Mouse (Mus musculus) hindlimb bud, embryonic 11.5 days (tissue): ENCODE data around the gene Slc44a5.
"Not testable (repeated sequence)": the region's sequence is repeated elsewhere in the genome, so short reads cannot be mapped to it uniquely, and the experiment has no call there.

Experiments used
- DNase-seq: peaks from one replicate; pipeline ENCODE4 v3.0.0-alpha.2; 2012; ENCODE audit warnings: low read depth, low spot score; ENCODE audit errors: extremely low spot score

The Slc44a5 gene

DNA sequence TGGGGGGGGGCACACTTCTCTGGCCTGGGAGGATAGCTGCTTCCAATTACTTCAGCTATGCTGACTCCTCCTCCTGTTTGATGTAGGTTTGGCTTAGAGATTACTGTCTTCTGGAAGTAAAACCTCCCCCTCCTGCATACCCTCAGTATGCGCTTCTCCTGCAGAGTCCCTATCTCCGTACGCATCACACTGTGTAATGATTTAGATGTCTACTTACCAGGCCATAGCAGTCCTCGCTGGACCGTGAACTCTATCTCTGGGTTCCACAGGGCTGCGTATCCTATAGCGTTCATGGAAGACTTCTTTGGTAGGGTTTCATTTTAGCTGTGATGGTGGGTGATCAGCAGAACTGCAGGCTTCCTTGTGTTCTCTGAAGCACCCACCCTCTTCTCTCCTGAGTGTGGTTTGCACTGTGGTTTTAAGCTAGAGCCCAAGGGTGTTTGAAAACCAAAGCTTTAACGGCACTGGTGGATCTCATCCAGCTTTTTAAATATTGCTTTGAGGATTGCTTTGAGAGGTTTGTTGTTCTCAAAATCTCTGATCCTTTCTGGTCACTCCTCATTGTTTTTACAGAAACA, 120.6 kb downstream of the Slc44a5 start:
- DNase-seq: no peak

DNA sequence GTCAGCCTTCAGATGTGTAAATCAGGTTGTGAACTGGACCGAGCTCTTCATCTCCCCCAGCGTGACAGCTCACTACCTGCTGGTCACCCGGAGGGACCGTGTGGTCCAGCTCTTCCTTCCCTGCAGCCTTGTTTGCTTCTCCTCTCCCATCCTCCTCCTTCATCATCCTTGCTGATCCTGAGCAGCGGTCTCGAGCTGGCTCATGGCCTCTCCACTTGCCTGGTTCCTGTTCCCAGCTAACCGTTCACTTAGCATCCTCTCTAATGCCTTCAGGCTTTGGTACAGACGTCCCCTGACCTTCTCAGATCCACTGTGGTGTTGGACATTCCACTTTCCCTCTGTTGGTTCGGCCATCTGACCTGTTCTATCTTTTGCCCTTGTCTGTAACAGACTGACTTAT, 128.4 kb downstream of the Slc44a5 start:
- no peak for DNase-seq

DNA sequence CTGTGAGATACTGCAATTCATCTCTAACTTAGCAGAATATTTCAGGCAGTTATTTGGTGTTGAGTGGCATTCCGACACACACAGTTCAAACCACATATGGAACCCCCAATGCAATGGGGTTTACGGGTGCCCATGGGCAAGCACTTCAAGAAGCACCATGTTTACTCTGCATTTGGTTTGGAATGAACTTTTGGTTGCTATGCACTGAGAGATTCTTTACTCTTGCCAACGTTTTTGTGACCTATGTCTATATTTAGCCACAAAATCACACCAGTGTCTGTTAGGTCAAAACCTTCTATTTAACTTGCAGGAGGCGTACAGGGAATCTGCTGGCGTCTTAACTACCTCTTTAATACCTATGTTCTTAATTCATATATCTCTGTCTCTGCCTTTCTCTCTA, 137.3 kb downstream of the Slc44a5 start:
- no peak for DNase-seq

DNA sequence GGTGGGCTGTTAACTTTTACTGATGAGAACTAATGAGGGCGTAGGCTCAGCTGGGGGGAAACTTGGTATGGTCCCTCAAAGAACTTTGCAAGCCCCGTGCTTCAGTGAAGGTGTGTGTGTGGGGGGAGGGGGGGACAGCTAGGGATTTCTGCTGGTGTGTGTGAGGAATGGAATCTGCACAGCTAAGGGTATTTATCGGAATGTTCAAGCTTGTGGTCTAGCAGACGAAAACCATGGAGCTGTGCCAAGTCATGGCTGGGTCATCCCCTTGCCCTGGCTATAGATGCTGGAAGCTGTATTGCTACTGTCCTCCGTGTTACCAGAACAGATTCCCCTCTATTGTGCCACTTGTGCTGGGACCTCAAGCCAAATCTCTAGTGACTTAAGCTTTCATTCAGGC, 138.0 kb downstream of the Slc44a5 start:
- DNase-seq: no peak

DNA sequence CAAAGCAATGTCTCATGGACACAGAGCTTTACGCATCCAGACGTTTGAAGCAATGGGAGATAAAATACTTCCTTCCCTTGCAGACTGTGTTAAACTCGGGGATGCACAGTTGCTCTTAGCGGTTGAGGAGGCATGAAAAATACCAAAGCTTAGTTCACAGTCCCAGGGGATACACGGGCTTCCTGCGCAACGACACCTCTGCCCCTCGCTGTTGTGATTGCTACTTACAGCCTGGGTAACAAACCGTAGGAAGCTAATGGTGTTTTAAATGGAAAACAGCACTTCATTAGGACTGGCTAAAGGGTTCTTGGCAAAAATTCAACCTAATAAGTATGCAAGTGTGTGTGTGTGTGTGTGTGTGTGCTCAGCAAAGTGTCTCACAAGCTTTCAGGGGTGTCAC, 141.8 kb downstream of the Slc44a5 start:
- DNase-seq: no peak

DNA sequence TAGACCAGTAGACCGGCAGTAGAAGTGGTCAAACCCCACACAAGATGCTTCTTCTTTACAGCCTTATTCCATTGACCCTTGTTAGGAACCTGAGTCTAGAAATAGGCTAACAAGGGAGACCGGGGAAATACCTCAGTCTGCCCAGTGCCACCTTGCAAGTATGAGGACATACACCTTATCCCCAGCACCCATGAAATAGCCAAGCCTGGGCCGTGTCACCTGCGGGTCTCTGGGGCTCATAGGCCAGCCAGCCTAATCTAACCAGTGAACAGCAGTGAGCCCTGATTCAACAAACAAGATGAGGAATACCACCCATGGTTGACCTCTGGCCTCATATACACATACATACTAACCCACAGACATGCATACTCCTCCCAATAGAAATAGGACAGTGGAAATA, 142.2 kb downstream of the Slc44a5 start:
- no peak for DNase-seq

DNA sequence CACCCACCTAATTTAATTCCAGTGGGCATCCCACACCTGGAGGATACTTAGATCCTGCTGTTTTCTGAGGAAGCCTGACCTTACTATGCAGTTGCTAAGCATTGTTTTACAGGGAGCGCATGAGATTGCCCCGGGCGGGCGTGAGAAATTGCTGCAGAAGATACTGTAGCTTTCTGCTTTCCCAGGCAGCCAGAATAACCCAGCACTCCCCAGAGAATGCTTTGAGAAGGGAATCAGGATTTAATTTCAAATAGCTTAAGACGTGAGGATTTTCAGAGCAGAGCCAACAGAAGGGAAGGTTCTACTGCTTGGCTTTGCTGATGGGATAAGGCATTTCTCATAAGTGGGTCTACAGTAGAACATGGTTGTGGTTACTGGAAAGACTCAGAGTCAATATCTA, 142.8 kb downstream of the Slc44a5 start:
- DNase-seq: no peak

DNA sequence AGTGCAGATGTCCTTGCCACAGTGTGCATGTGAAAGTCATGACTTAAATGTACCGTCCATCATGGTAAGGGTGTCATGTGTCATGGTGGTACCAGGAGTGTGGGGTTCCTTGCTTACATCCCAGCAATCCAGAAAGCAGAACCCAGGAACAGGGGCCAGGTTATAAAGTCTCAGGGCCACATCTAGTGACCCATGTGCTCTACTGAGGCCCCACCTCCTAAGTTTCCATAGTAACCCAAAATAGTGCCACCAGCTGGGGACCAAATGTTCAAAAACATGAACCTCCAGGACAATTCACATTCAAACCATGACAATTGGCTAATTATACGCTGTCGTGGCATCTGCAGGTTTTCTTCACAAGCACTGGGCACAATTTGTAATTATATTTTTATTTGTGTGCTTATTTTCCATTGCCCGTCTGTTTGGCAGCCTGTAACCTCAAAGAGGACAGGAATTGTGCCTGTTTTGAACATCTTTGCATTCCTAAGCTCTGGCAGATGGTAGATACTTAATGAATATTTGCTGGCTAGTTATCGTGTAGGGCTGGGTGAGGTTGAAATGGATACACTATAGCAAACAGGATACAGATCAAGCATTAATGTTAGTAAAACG, 145.9 kb downstream of the Slc44a5 start:
- no peak for DNase-seq

DNA sequence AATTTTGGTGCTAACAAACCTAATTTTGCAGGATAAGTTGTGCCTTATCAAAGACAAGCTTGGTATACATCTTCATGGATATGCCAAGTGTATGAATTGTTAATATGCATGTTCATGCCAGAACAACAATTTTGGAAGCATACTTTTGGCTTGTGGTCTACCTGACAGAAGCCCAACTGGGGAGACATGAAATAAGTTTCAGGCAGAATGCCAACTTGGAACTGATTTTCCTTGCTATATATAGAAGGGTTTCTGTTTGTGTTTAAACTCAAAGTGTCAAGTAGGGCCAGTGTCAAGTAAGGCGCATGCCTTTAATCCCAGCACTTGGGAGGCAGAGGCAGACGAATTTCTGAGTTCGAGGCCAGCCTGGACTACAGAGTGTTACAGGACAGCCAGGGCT, 149.3 kb downstream of the Slc44a5 start:
- DNase-seq: no peak

DNA sequence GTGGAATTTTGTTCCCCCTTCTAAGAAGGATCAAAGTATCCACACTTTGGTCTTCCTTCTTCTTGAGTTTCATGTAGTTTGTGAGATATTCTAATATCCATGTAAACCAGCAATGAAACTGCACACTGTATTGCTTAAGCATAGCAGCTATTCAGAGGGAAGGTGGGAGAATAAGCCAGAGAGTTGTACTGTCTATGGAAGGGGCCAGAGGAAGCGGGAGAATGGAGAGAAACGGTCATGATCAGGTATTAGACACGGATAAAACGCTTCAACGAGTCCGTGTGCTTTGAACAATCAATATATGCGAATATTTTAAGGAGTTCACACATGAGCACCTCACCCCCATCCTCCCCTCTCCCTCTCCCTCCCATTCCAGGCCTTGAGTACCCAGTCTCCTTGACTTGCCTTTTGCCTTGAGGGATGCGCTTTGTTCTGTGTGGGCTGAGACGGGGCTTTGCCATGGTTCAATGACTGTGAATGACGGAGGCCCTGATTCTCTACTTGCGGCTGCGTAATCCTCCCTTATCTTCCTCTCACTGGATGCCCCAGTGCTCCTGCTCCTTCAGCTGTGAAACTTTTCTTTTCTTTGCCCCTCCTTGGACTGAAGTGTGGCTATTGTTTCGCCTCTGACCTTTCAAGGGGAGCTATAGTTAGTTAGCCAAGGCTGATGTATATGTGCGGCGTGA, 151.8 kb downstream of the Slc44a5 start:
- no peak for DNase-seq

DNA sequence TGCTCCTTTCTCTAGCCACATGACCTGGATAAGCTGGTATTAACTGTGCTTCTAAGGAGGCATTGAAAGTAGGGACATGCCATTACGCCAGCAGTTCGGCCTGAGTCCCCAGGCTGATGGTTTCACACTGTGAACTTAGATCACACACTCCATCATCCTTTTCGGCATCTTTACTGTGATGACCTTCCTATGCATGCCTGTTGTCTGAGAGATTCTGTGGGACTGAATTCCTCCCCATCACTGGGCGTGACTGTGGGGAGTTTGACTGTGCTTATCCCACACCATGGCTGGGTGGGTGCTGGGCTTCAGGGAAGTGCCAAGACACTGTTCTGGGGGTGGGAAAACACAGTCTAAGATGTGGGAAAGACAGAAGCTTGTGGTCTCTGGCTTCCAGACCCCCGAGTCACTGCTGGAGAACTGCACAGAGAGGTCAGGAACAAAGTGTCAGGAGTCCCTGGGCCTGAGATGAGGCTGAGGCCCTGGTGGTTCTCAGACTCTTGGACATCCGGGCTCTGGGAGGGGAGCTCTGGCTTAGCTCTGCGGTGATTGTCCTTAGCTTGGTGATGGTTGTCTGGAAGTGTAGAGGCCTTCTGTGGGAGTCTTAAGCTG, 152.6 kb downstream of the Slc44a5 start:
- no peak for DNase-seq

DNA sequence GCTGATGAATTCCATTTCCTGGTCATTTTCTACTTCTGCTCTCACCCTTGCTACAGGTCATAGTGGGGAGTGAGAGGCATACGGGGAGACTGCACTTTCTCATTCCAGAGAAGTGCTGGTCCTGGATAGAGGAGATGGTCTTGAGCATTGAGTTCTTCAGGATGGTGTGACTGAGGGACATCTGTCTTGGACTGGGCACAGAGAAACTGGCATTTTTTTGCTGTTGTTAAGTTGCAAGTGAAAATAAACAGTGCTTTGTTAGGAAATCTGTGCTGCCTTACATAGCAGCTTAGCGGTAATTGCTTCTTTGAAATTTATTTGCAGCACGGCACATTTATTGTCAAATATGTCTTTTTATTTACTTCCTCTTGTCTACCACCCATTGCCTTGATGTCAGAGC, 154.0 kb downstream of the Slc44a5 start:
- DNase-seq: no peak

DNA sequence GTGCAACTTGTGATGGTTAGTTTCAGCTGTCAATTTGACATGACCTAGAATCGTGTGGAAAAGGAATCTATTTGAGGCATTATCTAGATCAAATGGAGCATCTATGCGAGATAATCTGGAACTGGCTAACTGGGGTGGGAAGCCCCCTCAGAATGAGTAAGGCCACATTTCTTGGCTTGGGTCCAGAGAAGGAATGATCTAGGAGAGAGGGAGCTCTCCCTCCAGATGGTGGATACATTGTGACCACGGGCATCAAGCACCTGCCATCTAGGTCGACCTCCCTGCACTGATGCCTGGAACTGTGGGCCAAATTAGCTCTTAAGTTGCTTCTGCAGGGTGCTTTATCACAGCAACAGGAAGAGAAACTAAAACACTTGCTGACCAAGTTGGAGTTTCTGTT, 155.8 kb downstream of the Slc44a5 start:
- no peak for DNase-seq

DNA sequence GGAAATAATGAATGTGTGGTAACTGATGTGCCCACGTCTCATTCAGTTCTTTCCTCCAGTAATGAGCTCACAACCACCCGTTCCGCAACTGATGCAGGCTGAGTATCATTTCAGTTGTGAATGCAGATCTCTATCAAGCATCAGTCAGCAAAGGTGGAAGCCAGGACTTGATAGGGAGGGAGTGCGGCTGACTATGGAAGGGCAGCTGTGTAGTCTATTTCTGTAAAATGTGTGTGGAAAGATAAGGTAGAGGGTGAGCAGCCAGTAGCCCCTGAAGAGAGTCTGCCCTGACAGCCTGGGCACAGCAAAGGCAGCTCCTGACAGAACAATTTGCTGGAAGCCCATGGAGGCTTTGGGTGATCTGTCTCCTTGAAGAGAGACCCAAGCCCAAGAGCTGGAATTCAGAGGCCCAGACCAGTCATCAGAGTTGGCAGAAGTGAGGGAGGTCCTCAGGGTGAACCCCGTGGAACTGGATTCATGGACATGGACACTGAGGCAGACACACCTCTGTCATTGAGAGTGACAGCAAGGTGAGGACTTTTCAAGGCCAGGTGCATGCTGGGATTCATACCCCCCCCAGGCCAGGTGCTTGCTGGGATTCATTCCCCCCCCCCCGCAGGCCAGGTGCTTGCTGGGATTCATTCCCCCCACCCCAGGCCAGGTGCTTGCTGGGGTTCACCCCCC, 157.3 kb downstream of the Slc44a5 start:
- no peak for DNase-seq

DNA sequence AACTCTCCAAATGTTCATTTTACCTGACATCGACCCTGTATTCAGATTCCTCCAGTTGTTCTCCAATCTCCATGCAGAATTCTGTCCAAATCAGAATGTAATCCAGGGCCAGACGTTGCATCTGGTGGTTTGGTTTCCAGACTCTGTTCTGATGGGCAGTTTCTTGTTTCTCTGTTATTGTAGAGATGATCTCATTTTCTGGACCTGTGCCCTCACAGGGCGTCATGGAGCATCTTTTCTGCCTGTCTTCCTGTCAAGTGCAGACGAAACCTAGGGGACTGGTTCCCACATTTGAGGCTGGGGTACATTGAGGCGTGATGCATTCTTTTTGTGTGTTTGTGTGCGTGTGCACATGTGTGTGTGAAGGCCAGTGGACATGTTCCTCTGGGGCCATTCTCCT, 160.8 kb downstream of the Slc44a5 start:
- no peak for DNase-seq

DNA sequence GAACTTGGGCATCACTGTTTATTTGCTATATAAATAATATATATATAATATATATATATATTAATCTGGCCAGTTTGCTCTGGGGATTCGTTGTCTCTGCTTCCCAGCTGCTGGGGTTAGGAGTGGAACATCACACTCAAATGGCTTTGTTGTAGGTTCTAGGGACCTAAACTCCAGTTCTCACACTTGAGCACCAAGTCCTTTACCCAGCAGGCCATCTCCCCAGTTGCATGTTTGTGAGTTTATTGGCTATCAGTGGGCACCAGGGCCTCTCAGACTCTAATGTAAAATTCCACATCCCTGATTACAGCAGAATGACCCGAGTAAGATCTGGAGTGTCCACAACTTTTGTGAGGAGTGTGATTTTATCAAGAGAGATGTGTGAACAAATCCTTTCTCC, 161.5 kb downstream of the Slc44a5 start:
- DNase-seq: no peak

DNA sequence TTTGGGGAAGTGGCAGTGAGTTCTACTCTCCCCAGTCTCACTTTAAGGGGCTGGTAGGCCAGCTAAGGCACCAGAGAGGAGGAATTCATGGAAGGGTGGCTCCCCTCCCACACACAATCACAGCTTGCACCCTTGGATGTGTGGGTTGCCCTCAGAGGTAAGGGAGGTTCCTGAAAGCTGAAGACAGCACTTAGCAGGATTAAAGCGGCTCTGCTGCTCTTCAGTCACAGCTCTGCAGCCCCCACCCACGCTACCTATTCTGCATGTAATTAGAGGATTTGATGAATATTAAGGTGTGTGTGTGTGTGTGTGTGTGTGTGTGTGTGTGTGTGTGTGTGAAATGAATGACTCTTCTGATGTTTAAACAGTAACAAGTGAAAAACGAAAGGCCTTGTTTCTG, 163.3 kb downstream of the Slc44a5 start:
- no peak for DNase-seq

DNA sequence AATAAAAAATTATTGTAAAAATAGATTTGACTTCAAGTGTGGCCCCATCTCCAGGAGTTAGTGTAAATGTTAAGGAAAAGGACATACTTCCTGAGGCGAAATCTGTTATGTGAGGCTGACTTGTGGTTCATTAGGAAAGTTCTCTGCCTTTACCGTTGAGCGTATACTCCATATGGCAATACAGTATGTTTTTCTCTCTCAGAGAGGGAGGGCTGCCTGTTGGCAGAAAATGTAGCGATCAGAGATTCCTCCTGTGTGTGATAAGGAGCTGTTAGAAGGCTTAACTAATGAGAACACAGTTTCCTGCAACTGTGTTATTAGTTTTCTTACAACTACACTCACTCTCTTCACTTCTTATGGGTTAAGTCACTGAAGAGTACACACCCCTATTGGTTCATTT, 168.1 kb downstream of the Slc44a5 start:
- DNase-seq: no peak

DNA sequence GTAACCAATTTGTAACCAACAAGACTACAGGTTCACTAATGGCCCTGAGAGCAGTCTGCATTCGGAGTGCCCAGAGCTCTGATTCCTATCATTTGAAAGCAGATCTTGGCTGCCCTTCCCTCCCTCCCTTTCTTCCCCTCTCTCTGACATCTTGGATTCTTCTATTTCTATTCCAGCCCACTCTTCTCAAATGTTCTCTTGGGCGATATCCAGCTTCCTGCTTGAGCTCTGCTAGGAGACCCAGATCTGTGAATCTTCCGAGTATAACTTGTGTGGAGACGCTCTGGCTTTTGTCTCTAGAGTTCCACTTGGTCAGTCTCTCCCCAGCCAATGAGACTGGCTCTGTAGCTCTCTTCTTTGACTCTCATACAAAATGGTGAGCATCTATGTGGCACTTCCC, 169.4 kb downstream of the Slc44a5 start:
- DNase-seq: no peak

DNA sequence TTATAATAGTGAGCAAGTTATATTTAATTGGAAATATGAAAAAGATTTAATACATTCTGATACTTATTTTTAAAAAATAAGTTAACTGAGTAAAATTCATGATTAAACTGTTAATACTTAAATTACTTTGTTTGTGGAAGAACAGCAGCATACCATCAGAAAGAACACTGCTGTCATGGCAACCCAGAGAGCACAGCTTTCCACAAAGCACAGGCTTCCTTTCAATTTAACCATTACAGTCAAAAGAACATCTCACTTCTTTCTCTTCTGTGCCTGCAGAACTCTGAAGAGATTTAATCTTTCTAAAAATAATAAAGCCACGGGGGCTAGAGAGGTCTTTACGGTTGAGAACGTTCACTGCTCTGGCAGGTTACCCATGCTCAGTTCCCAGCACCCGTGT, 172.5 kb downstream of the Slc44a5 start:
- no peak for DNase-seq

DNA sequence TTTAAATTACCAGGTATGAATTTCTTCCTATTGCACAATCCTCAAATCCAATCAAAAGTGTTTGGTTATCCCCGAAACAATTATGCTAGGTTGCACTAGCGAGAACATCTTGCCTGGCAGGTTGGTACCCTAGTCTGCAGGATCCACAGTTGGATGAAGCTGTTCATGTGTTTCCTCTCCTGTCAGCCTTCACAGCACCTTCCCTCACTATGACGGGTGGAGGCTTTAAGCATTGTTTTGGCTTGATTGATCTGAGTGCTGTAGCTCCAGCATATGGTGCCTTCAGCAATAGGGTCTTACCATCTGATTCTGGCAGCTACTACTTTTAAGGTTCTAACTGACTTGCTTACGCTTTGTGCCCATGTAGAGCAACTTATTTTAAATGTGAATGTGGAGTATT, 176.5 kb downstream of the Slc44a5 start:
- no peak for DNase-seq

DNA sequence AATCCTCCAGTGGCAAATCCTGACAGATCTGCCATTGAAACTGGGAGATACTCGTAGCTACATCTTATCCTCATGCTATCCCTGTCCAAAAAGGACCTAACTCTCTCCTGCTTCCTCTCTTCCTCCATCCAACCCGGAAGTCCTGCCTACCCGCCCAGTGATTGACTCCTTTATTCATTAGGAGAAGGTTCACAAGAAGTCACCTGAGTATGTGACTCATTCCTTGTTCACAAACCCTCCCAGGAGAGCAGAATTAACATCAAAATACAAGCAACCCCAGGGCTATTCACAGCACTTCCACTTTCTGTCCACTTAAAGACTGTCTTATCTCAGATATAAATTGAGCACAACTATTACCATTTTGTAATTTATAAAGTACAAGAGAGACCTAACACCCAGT, 180.3 kb downstream of the Slc44a5 start:
- DNase-seq: not testable (repeated sequence)
